Mouse (Mus musculus): Measurements from ENCODE around the gene Ttc39b.
"Not testable (repeated sequence)": the region's sequence is repeated elsewhere in the genome, so short reads cannot be mapped to it uniquely, and the experiment has no call there.

The Ttc39b gene

DNA sequence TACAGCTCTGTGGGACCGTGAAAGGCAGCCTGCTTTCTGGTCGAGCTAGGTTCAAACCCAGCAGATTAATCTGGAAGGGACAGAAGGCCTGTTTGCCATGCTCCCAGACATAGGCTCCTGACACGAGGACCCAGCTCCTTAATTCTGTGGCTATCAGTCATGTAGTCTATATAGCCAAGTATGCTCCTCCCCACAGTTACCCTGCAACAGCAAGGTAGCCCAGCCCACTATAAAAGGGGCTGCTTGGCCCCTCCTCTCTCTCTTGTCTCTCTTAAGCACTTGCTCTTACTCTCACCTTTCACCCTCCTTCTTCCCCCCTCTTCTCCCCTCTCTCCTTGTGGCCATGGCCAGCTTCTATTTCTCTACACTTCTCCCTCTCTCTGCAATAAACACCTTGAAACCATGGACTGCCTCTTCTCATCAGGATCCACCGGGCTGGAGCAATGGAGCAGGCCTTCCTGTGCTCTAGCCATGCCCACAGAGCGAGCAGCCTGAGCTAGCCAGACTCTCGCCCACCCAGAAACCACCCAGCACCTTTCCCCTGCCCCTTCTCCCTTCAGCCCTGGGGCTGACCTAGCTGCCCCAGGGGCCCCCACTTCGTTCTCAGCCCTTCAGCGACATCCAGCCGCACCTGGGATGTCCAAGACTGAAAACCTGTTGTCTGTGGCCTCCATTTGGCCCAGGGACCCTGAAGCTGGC is 51.0 kb downstream of the Ttc39b start:
- no peak for DNase-seq

DNA sequence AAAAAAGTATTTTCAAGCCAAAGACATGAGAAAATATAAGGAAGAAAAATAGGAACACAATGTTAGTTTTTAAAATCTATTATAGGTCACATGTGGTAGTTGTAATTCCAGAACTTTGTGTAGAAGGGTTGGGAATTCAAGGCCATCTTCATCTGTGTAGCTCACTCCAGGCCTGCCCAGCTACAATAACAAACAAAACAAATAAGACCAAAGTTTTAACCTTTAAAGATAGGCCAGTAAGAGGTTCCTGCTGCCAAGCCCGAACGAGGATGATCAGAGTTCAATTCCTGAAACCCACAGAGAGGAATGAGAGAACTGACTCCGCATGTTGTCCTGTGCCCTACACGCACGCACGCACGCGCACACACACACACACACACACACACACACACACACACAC is 53.6 kb downstream of the Ttc39b start:
- no peak for DNase-seq

DNA sequence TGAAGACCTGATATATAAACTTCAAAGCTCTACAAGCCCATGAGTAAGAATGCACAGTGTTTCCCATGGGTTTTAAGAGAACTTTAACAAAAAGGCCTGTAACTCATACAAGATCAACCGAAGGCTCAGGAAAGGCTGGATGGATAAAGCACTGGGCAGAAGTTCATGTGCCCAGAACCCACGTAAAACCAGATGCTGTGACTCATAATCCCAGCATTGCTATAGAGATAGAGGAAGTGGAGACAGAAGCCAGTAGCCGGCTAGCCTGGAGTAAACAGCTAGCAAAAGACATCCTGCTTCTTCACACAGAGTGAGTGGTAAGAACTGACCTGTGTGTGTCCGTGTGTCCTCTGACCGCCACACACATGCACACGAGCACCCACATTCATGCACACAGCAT is 54.4 kb downstream of the Ttc39b start:
- no peak for DNase-seq

DNA sequence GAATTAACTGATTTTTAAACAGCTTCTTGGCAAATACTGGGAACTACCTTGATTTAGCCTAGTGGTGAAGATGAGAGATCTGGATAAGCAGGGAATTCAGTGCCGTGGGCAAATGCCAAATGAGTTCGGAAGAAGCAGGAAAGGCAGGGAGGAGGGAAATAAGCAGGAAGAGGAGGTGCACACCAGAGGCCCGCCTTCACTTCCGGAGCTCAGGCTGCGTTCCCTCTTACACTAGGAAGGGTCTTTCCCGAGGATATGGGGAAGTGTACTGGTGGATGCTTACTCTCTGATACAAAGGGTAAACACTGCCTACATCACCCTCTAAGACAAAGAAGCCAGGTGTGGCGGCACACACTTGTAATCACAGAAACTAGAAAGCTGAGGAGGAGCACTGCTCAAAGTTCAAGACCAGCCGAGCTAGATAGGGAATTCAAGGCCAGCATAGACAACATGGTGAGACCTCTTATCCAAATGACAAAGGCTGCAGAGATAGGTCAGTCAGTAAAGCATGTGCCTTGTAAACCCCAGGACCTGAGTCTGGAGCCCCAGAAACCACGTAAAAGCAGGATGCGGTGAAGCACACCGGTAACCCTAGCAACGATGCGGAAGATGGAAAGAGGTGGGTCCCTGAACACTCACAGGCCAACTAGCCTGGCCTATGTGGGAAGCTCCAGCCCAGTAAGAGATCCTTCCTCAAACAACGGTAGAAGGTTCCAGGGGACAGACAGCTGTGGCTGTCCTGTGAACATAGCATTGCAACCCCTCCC is 57.9 kb downstream of the Ttc39b start:
- DNase-seq: no peak

DNA sequence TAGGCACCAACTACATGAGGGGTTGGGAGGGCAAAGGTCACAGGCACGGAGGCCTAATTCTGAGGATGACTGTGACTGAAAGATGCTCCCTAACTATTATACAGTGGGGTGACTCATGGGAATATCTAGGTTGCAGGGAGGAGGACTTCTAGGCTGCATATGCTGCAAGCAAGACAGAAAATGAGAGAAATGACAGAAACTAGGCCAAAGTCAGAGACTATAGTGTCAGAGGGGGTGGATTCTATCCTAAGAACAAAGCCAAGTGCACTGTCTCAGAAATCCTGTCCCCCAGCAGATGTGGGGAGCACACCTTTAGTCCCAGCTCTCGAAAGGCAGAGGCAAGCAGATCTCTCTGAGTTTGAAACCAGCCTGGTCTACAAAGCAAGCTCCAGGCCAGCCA is 59.2 kb downstream of the Ttc39b start:
- no peak for DNase-seq

DNA sequence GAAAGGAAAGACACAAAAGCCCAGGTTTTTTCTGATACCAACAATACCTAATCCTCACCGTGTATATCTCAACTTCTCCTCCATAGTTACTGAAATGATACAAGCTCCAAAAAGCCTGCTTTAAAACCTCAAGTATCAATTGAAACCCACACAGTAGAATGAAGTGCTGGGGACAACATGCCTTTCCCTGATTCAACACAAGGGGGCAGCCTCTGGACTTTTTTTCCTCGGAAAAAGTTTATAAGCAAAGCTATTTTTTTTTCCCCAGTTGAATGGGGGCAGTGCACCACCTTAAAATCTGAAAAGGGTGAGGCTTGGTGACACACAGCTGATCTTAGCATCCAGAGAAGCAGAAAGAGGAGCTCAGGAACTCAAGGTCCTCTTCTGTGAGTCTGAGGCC is 62.1 kb downstream of the Ttc39b start:
- DNase-seq: no peak

DNA sequence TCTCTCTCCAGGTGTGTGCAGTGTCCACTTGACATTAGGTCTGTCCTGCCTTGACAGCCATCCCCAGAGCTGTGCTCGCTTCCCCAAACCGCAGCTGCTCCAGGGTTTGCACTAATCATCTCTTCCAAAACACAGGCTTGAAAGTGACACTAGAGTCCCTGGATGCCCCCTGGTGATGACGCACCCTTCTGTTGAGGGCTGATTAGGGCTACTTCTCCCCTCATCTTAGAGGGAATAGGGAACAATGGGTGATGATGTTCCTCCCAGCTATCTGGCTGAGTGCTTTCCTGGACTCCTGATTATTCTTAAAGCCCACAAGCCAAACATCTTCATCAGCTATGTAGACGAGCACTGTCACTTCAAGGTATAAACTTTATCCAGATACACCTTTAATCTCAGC is 64.4 kb downstream of the Ttc39b start:
- no peak for DNase-seq

DNA sequence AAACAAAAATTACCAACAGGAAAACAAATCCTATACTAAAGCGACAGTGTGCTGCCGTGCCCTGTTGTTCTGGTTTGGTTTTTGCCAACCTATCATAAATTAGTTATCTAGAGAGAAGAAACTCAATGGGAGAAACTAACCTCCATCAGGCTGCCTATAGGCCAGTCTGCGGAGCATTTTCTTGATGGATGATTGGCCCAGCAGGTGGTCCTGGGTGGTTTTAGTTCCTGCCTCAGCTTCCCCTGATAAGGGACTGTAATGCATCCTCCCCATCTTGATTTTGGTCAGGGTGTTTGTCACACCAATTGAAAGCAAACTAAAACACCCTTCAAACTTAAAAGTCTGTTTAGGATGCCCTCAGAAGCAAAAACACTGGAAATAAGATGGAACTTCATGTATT is 65.8 kb downstream of the Ttc39b start:
- DNase-seq: no peak

DNA sequence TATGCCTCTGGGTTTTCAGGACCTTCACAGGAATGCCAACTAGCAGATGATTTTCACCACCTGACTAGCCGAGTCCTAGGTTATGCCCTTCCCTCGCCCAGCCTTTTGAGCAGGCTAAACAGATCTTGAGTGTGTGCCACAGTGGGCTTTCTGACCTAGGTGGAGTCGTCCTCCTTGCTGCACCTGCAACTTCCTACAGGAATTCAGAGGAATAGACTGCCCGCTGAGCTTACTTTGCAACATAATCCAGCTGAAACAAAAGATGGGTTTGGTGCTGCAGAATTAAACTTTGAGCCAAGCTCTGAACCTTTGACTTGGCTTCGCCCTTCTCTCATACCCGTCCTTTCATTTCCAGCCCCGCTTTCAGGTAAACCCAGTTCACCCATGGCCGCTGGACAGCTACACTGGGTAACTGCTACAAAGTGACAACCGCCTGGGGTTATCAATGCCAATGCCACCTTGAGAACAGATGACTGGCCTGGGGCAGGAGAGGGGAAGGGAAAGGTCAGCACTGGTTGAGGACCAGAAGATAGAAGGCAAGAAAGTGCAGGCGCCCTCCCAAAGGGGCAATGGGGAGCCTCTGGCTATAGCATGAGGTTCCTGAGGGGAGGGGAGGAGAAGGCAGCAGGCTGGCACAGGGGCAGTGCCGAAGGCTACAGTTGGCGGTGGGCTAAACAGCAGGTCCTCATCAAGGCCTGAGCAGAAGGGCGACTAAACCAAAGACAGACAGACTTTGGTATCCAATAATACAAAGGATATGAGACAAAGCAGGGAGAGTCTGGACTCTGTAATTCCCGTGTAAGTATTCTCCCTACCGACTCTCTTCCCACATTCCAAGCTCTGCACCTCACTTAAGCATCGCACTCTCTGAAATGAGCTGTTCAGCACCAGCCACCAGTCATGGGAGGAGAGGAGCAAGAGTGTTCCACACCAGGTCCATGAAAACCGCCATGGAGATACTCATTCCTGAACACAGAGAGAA is 66.5 kb downstream of the Ttc39b start:
- DNase-seq: no peak

DNA sequence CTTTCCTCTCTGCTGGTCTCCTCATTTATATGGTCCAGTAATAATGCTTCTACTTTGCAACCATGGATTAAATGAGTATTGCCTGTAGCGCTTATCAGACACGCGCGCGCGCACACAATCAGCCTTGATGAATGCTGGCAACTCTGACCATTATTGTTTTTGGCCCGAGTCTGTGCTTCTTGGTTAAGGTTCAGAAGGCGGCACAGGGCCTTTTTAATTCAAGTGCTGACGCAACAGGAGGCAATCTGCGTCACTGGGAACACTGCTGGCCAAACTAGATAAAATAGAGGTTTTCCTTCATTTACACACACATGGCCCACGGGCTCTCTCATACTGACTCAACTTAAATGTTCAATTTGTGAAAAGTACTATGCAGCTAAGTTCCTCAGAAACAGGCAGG is 67.3 kb downstream of the Ttc39b start:
- no peak for DNase-seq

DNA sequence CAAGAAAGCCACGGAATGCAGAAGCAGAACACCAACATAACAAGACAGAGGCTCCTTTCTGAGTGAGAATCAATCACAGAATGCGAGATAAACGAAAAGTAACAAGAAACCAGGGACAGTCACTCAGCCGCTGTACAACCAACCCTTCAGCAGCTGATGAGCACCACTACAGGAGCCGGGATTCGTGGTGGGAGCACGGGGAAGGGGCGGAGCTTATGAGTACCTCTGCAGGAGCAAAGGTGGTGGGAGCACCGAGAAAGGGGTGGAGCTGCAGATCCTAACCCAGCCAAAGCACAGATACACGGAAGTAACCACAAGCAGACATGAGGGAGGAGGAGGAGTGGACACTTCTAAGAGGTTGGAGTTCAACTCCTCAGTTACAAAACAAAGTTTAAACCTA is 69.1 kb downstream of the Ttc39b start:
- DNase-seq: no peak

DNA sequence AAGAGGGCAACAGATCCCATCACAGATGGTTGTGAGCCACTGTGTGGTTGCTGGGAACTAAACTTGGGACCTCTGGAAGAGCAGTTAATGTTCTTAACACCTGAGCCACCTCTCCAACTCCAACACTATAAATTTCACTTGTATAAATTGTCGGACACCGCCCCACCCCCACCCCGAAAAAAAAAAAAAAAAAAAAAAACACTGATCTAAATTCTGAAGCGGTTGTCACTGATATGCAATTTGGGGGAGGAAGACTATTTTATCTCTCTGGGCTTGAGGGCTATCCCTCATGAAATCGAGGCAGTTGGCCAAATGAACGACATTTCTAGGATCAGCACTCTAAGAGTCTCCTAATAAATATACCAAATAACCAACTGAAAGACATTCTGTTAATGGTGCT is 70.4 kb downstream of the Ttc39b start:
- DNase-seq: no peak

DNA sequence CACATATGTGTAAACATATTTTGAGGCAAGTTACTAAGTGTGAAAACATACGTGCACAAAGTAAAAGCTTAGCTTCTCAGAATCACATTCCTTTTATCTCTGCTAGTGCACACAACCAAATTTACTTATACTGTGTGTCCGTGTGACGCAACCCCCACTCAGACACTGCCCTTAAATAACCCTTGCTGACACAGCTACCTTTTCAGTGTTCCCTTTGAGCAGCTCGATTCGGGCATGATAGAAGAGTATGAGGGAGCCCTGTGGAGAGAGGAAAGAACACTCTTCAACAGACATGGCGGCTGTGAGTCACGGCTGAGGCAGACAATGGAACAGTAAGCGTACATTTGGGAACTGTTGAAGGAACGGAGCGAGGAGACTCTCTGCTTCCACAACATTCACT is 80.3 kb downstream of the Ttc39b start:
- no peak for DNase-seq

DNA sequence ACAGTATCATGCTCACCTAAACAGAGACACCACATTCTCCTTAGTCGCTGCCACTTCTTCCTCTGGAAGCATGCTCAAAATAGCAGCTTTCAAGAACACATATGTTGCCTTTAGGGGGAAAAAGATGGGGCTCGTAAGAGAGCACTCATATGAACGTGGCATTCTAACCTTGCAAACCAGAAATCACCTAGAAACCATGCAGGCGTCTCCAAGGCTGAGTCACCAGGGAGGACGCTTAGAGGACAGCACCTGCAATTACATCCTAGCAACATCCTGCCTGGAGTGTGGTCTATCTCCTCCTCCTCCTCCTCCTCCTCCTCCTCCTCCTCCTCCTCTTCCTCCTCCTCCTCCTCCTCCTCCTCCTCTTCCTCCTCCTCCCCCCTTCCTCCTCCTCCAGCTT is 82.4 kb downstream of the Ttc39b start:
- no peak for DNase-seq

DNA sequence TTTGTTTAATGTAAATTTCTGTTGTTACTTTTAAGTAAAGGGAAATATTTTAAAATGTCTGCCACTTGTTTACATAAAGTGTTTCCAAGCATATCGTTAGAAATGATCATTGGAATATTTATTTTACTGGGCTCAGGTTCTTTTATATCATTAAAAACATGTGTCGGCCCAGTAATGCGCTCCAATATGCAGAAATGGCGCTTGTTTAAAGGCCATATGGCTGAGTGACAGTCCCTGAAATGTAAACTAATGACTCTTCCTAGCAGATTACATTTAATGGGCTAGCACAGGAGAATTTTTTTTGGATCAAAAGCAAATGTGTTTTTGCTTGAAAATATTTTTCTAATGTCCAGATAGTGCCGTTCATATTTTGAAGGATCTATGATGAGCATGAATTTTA is 86.4 kb downstream of the Ttc39b start:
- no peak for DNase-seq

DNA sequence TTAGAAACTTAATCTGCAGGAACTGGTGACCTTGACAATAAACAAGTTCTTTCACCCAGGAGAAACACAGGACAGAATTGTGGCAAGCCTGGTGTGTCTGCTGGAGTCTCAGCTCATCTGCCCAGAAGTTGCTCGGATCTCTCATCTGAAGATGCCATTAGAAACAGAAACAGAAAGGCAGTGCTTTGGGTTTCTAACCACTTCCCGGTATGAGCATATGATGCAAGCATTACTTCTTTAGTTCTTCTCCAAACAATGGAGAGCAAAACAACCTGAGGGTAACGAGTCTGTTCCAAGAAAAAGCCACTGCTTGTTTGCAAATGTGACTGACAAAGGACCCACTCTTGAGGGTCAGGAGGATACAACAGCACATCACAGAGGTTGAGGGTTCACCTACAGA is 88.8 kb downstream of the Ttc39b start:
- DNase-seq: not testable (repeated sequence)

DNA sequence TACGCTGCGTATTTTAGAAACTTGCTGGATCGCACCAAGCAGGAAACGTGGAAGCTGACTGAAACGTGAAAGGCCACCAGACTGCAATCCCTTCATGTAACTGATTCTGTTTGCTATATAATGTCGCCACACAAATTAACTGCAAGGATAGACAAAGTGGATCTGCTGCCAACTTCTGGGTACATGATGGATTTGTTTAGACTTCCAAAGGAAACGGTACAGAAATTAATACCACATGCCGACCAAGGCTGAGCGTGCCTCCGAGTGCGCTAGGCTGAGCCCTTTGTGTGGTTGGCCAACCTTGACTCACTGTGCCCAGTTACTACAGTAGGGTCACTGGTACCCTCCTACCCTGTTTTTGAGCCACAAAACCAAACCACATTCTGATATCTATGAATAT is 89.3 kb downstream of the Ttc39b start:
- DNase-seq: peak; percentile 32

DNA sequence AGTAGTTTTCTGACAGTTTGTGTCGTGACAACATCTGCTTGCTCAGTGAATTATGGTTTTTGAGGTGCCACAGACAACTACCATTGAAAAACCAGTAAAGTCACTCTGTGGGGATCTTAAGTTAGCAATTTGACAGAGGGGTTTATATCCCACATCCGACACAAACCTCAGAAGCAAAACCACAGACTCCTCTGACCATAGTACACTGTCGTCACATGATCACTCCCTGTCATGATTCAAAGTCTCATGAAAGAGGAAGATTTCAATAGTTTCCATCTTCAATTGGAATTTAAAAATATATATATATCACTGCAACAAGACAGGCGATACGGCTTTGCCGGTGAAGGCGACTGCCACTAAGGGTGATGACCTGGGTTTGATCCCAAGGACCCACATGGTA is 89.9 kb downstream of the Ttc39b start:
- DNase-seq: no peak

DNA sequence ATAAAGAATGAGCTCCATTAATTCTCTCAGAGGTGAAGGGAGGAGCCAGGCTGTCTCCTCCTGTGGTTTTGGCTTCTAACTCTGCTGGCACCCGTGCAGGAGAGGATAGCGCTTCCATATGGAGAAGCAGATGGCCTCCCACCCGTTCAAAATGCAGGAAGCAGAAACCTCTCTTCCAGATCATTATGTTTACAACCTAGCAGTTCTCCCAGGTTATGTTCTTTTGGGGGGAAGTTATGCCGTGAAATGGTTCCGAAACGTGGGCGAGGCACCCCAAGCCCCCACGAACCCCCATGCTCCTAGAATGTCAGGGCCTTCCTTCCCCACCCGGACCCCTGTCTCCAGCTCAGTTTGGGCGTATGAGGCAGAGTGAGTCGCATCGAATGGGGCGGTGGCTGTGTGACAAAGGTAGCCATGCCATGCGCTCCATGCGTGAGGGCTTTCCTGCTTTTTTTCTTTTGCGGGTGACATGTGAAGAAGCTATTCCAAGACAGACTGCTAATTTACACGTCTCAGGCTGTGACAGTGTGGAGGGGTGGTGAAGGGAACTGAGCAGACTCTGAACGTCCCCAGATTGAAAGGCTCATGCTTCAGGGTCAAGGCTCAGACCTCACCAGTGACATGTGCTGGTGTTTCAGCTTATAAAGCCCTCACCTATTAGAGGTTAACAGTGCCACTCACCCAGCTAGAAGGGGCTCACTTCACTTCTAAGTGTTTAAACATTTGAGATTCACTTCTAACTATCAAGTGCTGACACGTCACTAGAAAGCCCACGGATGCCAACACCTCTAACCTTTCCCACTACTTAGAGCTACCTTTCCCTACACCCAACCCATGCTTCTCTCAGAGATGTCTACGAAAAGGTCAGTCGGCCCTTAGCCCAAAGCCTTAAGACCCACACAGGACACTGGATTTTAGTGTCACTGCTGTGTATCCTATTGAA is 90.6 kb downstream of the Ttc39b start:
- peak; percentile 95 for DNase-seq

DNA sequence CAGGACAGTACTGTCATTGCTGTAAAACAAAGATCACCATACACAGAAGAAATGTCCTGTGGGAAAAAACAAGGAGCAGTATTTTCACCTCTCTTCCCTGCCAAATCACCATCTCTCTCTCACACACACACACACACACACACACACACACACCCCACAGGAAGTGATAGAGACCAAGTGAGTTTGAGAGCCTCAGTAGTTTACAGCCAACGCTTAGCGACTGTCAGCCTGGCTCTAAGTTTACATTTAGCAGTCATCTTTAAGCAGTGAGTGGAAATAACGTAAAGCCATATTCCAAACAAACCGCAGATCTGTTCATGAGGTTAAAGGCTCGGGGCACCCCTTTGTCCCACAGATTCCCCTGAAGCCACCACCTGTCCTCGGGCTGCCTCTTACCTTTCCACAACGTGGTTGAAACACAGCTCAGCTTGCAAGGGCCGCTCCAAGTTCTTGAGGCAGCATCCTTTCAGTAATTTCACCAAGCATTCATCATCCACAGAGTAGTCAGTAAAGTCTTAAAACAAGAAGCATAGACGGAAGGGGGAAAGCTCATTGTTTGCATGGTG is 91.7 kb downstream of the Ttc39b start:
- peak; percentile 46 for DNase-seq

DNA sequence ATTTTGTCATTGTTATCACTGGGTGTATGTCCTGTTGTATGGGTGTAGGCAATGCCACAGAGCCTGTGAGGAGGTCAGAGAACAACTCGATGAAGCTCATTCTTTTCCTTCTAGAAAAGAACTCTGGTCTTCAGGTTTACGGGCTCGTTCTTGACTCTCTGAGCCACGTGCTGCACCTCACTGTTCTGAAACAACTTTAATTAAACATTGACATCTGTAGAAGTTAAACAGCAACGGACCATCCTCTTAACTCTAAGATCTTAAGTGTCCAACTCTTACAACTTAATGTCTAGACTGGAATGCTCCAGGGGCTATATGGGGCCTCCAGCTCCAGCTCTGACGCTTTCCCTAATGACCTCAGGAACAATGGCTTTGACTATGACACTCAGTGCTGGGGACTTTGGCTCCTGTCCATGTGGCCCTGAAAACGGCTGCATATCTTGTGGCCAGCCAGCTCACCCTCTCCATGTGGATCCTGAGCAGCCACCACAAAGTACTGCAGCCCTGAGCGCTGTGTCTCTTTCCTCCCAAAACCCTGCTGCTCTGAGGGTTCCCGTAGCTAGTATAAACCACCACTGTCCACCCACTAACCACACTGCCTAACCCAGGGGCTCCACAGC is 95.3 kb downstream of the Ttc39b start:
- DNase-seq: no peak

DNA sequence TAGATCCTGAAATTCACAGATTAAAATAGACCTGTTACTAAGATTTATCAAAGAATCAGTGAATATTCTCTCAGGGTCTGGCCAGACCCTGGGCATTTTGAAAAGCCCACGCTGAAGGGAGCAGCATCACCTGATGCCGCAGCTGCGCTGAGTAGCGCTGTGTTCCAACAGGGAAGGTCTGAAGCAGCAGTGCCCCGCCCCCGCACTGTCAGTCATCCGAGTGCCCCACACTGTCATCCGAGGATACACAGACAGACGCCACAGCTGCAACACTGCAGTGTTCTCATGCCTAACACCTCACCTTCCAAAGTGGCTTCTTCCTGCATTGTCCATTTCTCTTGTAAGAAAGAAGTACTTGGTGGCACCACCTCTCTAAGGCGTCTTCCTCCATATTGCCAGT is 96.0 kb downstream of the Ttc39b start:
- DNase-seq: no peak
